Mouse (Mus musculus): ENCODE results near the gene Camk2g.

GRCm38 (mm10) chr14:20757370-20757907 is 36.4 kb downstream of the Camk2g start:
- TF ChIP-seq POLR2A (IDR thresholded peaks at IDR 0.05; ENCODE audit: extremely low read depth, insufficient read depth, low read length) (no peak), CTCF (IDR thresholded peaks at IDR 0.05; ENCODE audit: extremely low read depth, insufficient read depth, low read length) (no peak)

Data from cortical plate, adult 2 months (tissue).